Mouse (Mus musculus) myocyte (in vitro differentiated cells): Measurements from ENCODE around the gene Gm42906. TPM values are rescaled to one million over a fixed set of nuclear protein-coding genes. Genes with fewer than 3 reads are reported as not detected.

Experiments
- H3K27me3 ChIP-seq: one replicate; pipeline ENCODE4 v1.6.1; 2011; ENCODE audit not compliant: control insufficient read depth, insufficient read depth, insufficient read length
- H3K36me3 ChIP-seq: one replicate; pipeline ENCODE4 v1.6.1; 2011; ENCODE audit not compliant: control insufficient read depth, insufficient read depth
- H3K4me2 ChIP-seq: one replicate; pipeline ENCODE4 v1.6.1; 2011; ENCODE audit warnings: low read depth, control low read depth
- H3K4me3 ChIP-seq: one replicate; pipeline ENCODE4 v1.5.1; 2011; ENCODE audit warnings: mild to moderate bottlenecking, control low read depth, moderate library complexity
- H3K79me2 ChIP-seq: one replicate; pipeline ENCODE4 v1.6.1; 2011; ENCODE audit not compliant: control insufficient read depth, insufficient read depth
- H3ac ChIP-seq: one replicate; pipeline ENCODE4 v1.6.1; 2011; ENCODE audit not compliant: control insufficient read depth, insufficient read length
- CEBPB ChIP-seq: IDR thresholded peaks from 2 replicates; pipeline ENCODE4 v1.6.1; 2011; ENCODE audit warnings: mild to moderate bottlenecking, moderate library complexity; ENCODE audit not compliant: poor library complexity, insufficient read depth, severe bottlenecking
- E2F4 ChIP-seq: IDR thresholded peaks from one replicate; pipeline ENCODE4 v1.6.1; 2011; ENCODE audit warnings: mild to moderate bottlenecking, control low read depth, moderate library complexity; ENCODE audit not compliant: insufficient read depth
- MAX ChIP-seq: IDR thresholded peaks from one replicate; pipeline ENCODE4 v1.6.1; 2011; ENCODE audit warnings: low read depth, mild to moderate bottlenecking, control low read depth
- MYOD1 ChIP-seq, 3 experiments: IDR thresholded peaks; one replicate each; pipeline ENCODE4 v1.6.1; 2011; ENCODE audit warnings: control low read depth in 2 of 3, low read depth in 2 of 3, mild to moderate bottlenecking in 2 of 3, moderate library complexity in 1 of 3; ENCODE audit not compliant: insufficient read length in 2 of 3, control insufficient read depth in 1 of 3
- MYOG ChIP-seq, 3 experiments: IDR thresholded peaks; one replicate each; pipeline ENCODE4 v1.6.1; 2011; ENCODE audit warnings: control low read depth in 2 of 3, low read depth in 2 of 3, mild to moderate bottlenecking in 2 of 3; ENCODE audit not compliant: insufficient read length in 2 of 3, control insufficient read depth in 1 of 3, insufficient read depth in 1 of 3
- POLR2A ChIP-seq: IDR thresholded peaks from one replicate; pipeline ENCODE4 v1.6.1; 2011; ENCODE audit warnings: low read depth, mild to moderate bottlenecking, control low read depth, moderate library complexity; ENCODE audit not compliant: insufficient read length
- POLR2AphosphoS2 ChIP-seq: IDR thresholded peaks from one replicate; pipeline ENCODE4 v1.6.1; 2011; ENCODE audit warnings: low read depth, control low read depth; ENCODE audit not compliant: insufficient read length
- REST ChIP-seq: IDR thresholded peaks from one replicate; pipeline ENCODE4 v1.6.1; 2011; ENCODE audit warnings: mild to moderate bottlenecking, control low read depth, moderate library complexity; ENCODE audit not compliant: insufficient read depth, insufficient read length
- SRF ChIP-seq: IDR thresholded peaks from one replicate; pipeline ENCODE4 v1.6.1; 2011; ENCODE audit warnings: low read depth; ENCODE audit not compliant: control insufficient read depth, insufficient read length
- TCF12 ChIP-seq: IDR thresholded peaks from one replicate; pipeline ENCODE4 v1.6.1; 2011; ENCODE audit warnings: mild to moderate bottlenecking, control low read depth; ENCODE audit not compliant: poor library complexity, insufficient read depth, severe bottlenecking
- TCF3 ChIP-seq: IDR thresholded peaks from one replicate; pipeline ENCODE4 v1.6.1; 2011; ENCODE audit warnings: low read depth, control low read depth; ENCODE audit not compliant: insufficient read length
- USF1 ChIP-seq: IDR thresholded peaks from one replicate; pipeline ENCODE4 v1.6.1; 2011; ENCODE audit warnings: low read depth, mild to moderate bottlenecking, control low read depth, moderate library complexity
- polyA plus RNA-seq: library from polyadenylated mRNA; unstranded; fragments of >200 nt; fragmentation: generic; extraction: Trizol; gene quantifications from one replicate; pipeline ENCODE4 v1.2.1, GENCODE M21; 2012; ENCODE audit warnings: missing spikeins

Gene Gm42906
- polyA plus RNA-seq, 1 experiment: not detected

- Histone ChIP-seq H3K4me3 (no peak overlapping the region), H3K36me3 (peaks cover 4% of the 10 kb centered on the region), H3ac (no peak overlapping the region), H3K4me2 (no peak overlapping the region), H3K27me3 (no peaks in the 10 kb centered on the region), H3K79me2 (peaks cover 88% of the 10 kb centered on the region)
- no peak for TF ChIP-seq USF1
- no peak for TF ChIP-seq MYOD1 (IDR thresholded peaks at IDR 0.05; ENCODE audit: control insufficient read depth in 1 of 3, insufficient read length in 2 of 3, low read depth in 2 of 3)
- TF ChIP-seq TCF3: no peak
- TF ChIP-seq MYOG (IDR thresholded peaks at IDR 0.05; ENCODE audit: control insufficient read depth in 1 of 3, insufficient read depth in 1 of 3, insufficient read length in 2 of 3, low read depth in 2 of 3): no peak
- TF ChIP-seq CEBPB: no peak
- no peak for TF ChIP-seq SRF
- TF ChIP-seq REST: no peak
Observed at GRCm38 (mm10) chr5:151137901-151138300, 290.1 kb downstream of the Gm42906 start.

GRCm38 (mm10) chr5:151137311-151137710 lies 290.7 kb downstream of the Gm42906 start:
- TF ChIP-seq REST (no peak), POLR2AphosphoS2 (no peak), POLR2A (no peak), USF1 (no peak), CEBPB (no peak), E2F4 (no peak), SRF (no peak), MYOD1 (IDR thresholded peaks at IDR 0.05; ENCODE audit: control insufficient read depth in 1 of 3, insufficient read length in 2 of 3, low read depth in 2 of 3) (no peak), TCF12 (no peak), MAX (no peak), MYOG (IDR thresholded peaks at IDR 0.05; ENCODE audit: control insufficient read depth in 1 of 3, insufficient read depth in 1 of 3, insufficient read length in 2 of 3, low read depth in 2 of 3) (no peak), TCF3 (no peak)
- H3ac ChIP-seq: no peak overlapping the region

DNA sequence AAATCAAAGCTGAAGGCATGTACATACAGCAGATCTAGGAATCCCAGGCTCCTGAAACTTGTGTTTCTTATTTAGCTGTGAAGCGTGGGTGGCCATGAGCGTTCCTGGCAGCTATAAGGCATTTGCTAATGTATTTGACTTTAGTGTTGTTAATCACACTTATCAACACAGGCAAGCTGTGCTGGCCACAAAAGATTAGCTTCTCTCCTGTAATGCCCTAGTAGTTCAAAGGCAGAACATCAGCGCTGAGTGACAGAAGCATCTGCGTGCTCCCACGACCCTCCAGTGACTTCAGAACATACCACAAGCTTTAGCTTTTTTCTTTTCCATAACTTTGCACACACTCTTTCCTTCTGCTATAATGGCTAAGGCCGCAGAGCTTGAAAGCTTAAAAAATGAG lies 292.0 kb downstream of the Gm42906 start:
- Histone ChIP-seq H3K79me2 (peaks cover 86% of the 10 kb centered on the region), H3K27me3 (no peaks in the 10 kb centered on the region), H3K4me3 (no peak overlapping the region), H3ac (no peak overlapping the region), H3K36me3 (peaks cover 4% of the 10 kb centered on the region), H3K4me2 (peak overlapping the region; percentile 48)
- peak in 1 of 3 experiments; percentile 6 for TF ChIP-seq MYOG (IDR thresholded peaks at IDR 0.05; ENCODE audit: control insufficient read depth in 1 of 3, insufficient read depth in 1 of 3, insufficient read length in 2 of 3, low read depth in 2 of 3)
- peak; percentile 85 for TF ChIP-seq TCF12
- TF ChIP-seq E2F4: no peak
- no peak for TF ChIP-seq POLR2A
- TF ChIP-seq POLR2AphosphoS2: no peak
- no peak for TF ChIP-seq REST
- TF ChIP-seq MYOD1 (IDR thresholded peaks at IDR 0.05; ENCODE audit: control insufficient read depth in 1 of 3, insufficient read length in 2 of 3, low read depth in 2 of 3): peak; percentile 73 to 99 (median 98)
- no peak for TF ChIP-seq CEBPB
- no peak for TF ChIP-seq MAX
- no peak for TF ChIP-seq SRF
- peak; percentile 13 for TF ChIP-seq TCF3
- TF ChIP-seq USF1: no peak

More at GRCm38 (mm10) chr5:151137311-151137710, 290.7 kb downstream of the Gm42906 start:
- no peak overlapping the region for H3K4me3 ChIP-seq
- H3K4me2 ChIP-seq: no peak overlapping the region
- H3K36me3 ChIP-seq: peaks cover 4% of the 10 kb centered on the region
- H3K27me3 ChIP-seq: no peaks in the 10 kb centered on the region
- peaks cover 87% of the 10 kb centered on the region for H3K79me2 ChIP-seq

- no peak overlapping the region for H3K4me3 ChIP-seq
- H3K27me3 ChIP-seq: no peaks in the 10 kb centered on the region
- peak overlapping the region; percentile 48 for H3K4me2 ChIP-seq
- H3K79me2 ChIP-seq: peaks cover 86% of the 10 kb centered on the region
- TF ChIP-seq USF1: peak; percentile 63
- no peak for TF ChIP-seq TCF3
- H3K36me3 ChIP-seq: peaks cover 4% of the 10 kb centered on the region
- no peak overlapping the region for H3ac ChIP-seq
Observed at GRCm38 (mm10) chr5:151135078-151135826, 292.7 kb downstream of the Gm42906 start.

GRCm38 (mm10) chr5:151134202-151134601 lies 293.8 kb downstream of the Gm42906 start:
- Histone ChIP-seq H3ac (no peak overlapping the region), H3K4me3 (no peak overlapping the region)

More at GRCm38 (mm10) chr5:151134202-151134601, 293.8 kb downstream of the Gm42906 start:
- peaks cover 4% of the 10 kb centered on the region for H3K36me3 ChIP-seq
- no peaks in the 10 kb centered on the region for H3K27me3 ChIP-seq
- TF ChIP-seq SRF (no peak), TCF12 (no peak), REST (no peak), POLR2A (no peak), CEBPB (no peak), POLR2AphosphoS2 (no peak), MYOD1 (IDR thresholded peaks at IDR 0.05; ENCODE audit: control insufficient read depth in 1 of 3, insufficient read length in 2 of 3, low read depth in 2 of 3) (no peak), MAX (no peak)
- H3K4me2 ChIP-seq: no peak overlapping the region
- H3K79me2 ChIP-seq: peaks cover 85% of the 10 kb centered on the region
